In genomic region chr9:56464863-56465654, GRCm38 (mm10) we compare ENCODE assay signal across 8 mouse cellular contexts. TPM values are rescaled to one million over a fixed set of nuclear protein-coding genes. Genes with fewer than 3 reads are reported as not detected.
DNase-seq lines count a peak whose midpoint lies in the region; ATAC-seq and TF ChIP-seq lines count a peak whose summit lies in the region.

No protein-coding gene starts in this region.

- H3K9ac ChIP-seq in forebrain, postnatal 0 days: no peak overlapping the region
- H3K9ac ChIP-seq in liver, postnatal 0 days (replicated peaks): no peak overlapping the region
- H3K9ac ChIP-seq in neural tube, embryonic 11.5 days (ENCODE audit: low read length): no peak overlapping the region

- peaks cover 13% of the 10 kb centered on the region; the same call in 1 of the 2 replicates for H3K36me3 ChIP-seq in forebrain, postnatal 0 days (ENCODE audit: insufficient read depth)
- peaks cover 4% of the 10 kb centered on the region; the same call in 1 of the 2 replicates for H3K36me3 ChIP-seq in liver, postnatal 0 days (replicated peaks; ENCODE audit: insufficient read depth, low read length)
- H3K36me3 ChIP-seq in neural tube, embryonic 11.5 days (ENCODE audit: control insufficient read depth, insufficient read depth, low read length): no peaks in the 10 kb centered on the region

- no peak overlapping the region for H3K4me3 ChIP-seq in forebrain, postnatal 0 days (ENCODE audit: low read depth, low read length)
- H3K4me3 ChIP-seq in liver, postnatal 0 days (ENCODE audit: low read depth, low read length): no peak overlapping the region
- no peak overlapping the region for H3K4me3 ChIP-seq in neural tube, embryonic 11.5 days (ENCODE audit: low read depth, low read length)

- H3K27ac ChIP-seq in forebrain, postnatal 0 days (ENCODE audit: low read depth, low read length): peak overlapping the region; percentile 15; the same call in 1 of the 2 replicates
- peak overlapping the region; percentile 68; the same call in 1 of the 2 replicates for H3K27ac ChIP-seq in liver, postnatal 0 days (ENCODE audit: low read depth)
- peak overlapping the region; percentile 75 for H3K27ac ChIP-seq in neural tube, embryonic 11.5 days (ENCODE audit: low read depth, low read length)

- H3K27me3 ChIP-seq in forebrain, postnatal 0 days (ENCODE audit: insufficient read depth, low read length): no peaks in the 10 kb centered on the region
- H3K27me3 ChIP-seq in liver, postnatal 0 days (ENCODE audit: insufficient read depth, low read length): no peaks in the 10 kb centered on the region
- no peaks in the 10 kb centered on the region for H3K27me3 ChIP-seq in neural tube, embryonic 11.5 days (ENCODE audit: control insufficient read depth, insufficient read depth, low read length)

- no peaks in the 10 kb centered on the region for H3K4me1 ChIP-seq in forebrain, postnatal 0 days (ENCODE audit: insufficient read depth)
- H3K4me1 ChIP-seq in liver, postnatal 0 days (ENCODE audit: insufficient read depth): peaks cover 15% of the 10 kb centered on the region
- peaks cover 16% of the 10 kb centered on the region for H3K4me1 ChIP-seq in neural tube, embryonic 11.5 days (ENCODE audit: control insufficient read depth, insufficient read depth, low read length)

- TF ChIP-seq EP300 in liver, postnatal 0 days (IDR thresholded peaks at IDR 0.05; ENCODE audit: low read depth): no peak

- peak; percentile 66 for DNase-seq in 3134 (ENCODE audit: extremely low read depth, insufficient read length, low spot score)
- DNase-seq in adrenal gland, adult 2 months: peak; percentile 77
- DNase-seq in forebrain, postnatal 0 days: no peak
- DNase-seq in induced T-regulatory cell, adult 2 months (ENCODE audit: low read depth): peak; percentile 91
- DNase-seq in liver, postnatal 0 days: peak; percentile 40
- DNase-seq in neural tube, embryonic 11.5 days (ENCODE audit: low spot score): peak; percentile 42
- DNase-seq in frontal cortex, postnatal 36 days (ENCODE audit: low spot score in 2 of 2): no peak

- TF ChIP-seq CTCF in forebrain, postnatal 0 days (IDR thresholded peaks at IDR 0.05; ENCODE audit: low read depth): no peak
- TF ChIP-seq CTCF in liver, postnatal 0 days (IDR thresholded peaks at IDR 0.05; ENCODE audit: low read depth): no peak

- WGBS in forebrain, postnatal 0 days: 35% methylated on average over 23 of the region's 23 CpGs
- WGBS in liver, postnatal 0 days (ENCODE audit: insufficient replicate concordance): 32% methylated on average over 23 of the region's 23 CpGs
- WGBS in neural tube, embryonic 11.5 days: 11% methylated on average over 23 of the region's 23 CpGs

- H3K4me2 ChIP-seq in forebrain, postnatal 0 days (ENCODE audit: low read depth): no peak overlapping the region
- H3K4me2 ChIP-seq in liver, postnatal 0 days (ENCODE audit: low read depth, low read length): peak overlapping the region; percentile 38
- peak overlapping the region; percentile 14 for H3K4me2 ChIP-seq in neural tube, embryonic 11.5 days (ENCODE audit: low read depth)

- ATAC-seq in forebrain, postnatal 0 days: peak; percentile 58
- peak; percentile 62 for ATAC-seq in liver, postnatal 0 days
- no peak for ATAC-seq in neural tube, embryonic 11.5 days (ENCODE audit: insufficient read depth, low FRiP score, low TSS enrichment)
- no peak for ATAC-seq in erythroid progenitor cell, adult 5-6 weeks (replicated peaks; ENCODE audit: low FRiP score, poor library complexity, severe bottlenecking)

- no peaks in the 10 kb centered on the region for H3K9me3 ChIP-seq in forebrain, postnatal 0 days (ENCODE audit: low read length)
- H3K9me3 ChIP-seq in liver, postnatal 0 days (ENCODE audit: low read length): no peaks in the 10 kb centered on the region
- H3K9me3 ChIP-seq in neural tube, embryonic 11.5 days (ENCODE audit: control insufficient read depth, low read length): no peaks in the 10 kb centered on the region

RNA-seq across cellular contexts. Expression of gene Hmg20a, which starts 46.6 kb away (rescaled TPM):
- total RNA-seq in adrenal gland, adult 2 months (2021): 10 to 100 TPM; 39.3 to 40.9 TPM
- polyA plus RNA-seq in adrenal gland, adult 2 months (2012; rRNA removed): 19.1 and 23.9 TPM in 2 replicates
- 49.5 and 64.7 TPM in 2 replicates for total RNA-seq in forebrain, postnatal 0 days (2014; rRNA removed)
- polyA plus RNA-seq in forebrain, postnatal 0 days (2015; fragmentation: Nextera tagmentation; extraction: Ambion mirVana): 58.2 and 74.1 TPM in 2 replicates
- polyA plus RNA-seq in liver, postnatal 0 days (2015; fragmentation: Nextera tagmentation; extraction: Ambion mirVana): 8.2 and 8.3 TPM in 2 replicates
- polyA plus RNA-seq in neural tube, embryonic 11.5 days (2014; fragmentation: Nextera tagmentation; extraction: Ambion mirVana): 68.2 and 68.4 TPM in 2 replicates
- total RNA-seq in erythroid progenitor cell, adult 5-6 weeks (2015; ENCODE audit: low replicate concordance): 7.2 and 10.9 TPM in 2 replicates
- 4.0 and 8.0 TPM in 2 replicates for total RNA-seq in erythroid progenitor cell, adult 5-6 weeks (2017; ENCODE audit: low replicate concordance)

RNA-seq across cellular contexts. Expression of gene Peak1, which starts 47.2 kb away (rescaled TPM):
- total RNA-seq in adrenal gland, adult 2 months (2021): 10 to 100 TPM; 38.9 to 46.4 TPM
- 9.2 and 10.7 TPM in 2 replicates for polyA plus RNA-seq in adrenal gland, adult 2 months (2012; rRNA removed)
- 7.7 TPM in 2 replicates for total RNA-seq in forebrain, postnatal 0 days (2014; rRNA removed)
- 2.6 and 4.1 TPM in 2 replicates for polyA plus RNA-seq in forebrain, postnatal 0 days (2015; fragmentation: Nextera tagmentation; extraction: Ambion mirVana)
- polyA plus RNA-seq in liver, postnatal 0 days (2015; fragmentation: Nextera tagmentation; extraction: Ambion mirVana): 2.3 and 2.6 TPM in 2 replicates
- polyA plus RNA-seq in neural tube, embryonic 11.5 days (2014; fragmentation: Nextera tagmentation; extraction: Ambion mirVana): 7.5 and 8.5 TPM in 2 replicates
- 6.3 and 18.7 TPM in 2 replicates for total RNA-seq in erythroid progenitor cell, adult 5-6 weeks (2015; ENCODE audit: low replicate concordance)
- 0.90 and 3.2 TPM in 2 replicates for total RNA-seq in erythroid progenitor cell, adult 5-6 weeks (2017; ENCODE audit: low replicate concordance)

Comparison
In these comparisons a context has a peak if more than half of its experiments do, and no peak if none do; other contexts are left out.
1. DNase-seq: peak in 3134 (single experiment), adrenal gland, adult 2 months (single experiment), induced T-regulatory cell, adult 2 months (single experiment), liver, postnatal 0 days (single experiment) and neural tube, embryonic 11.5 days (single experiment); none in forebrain, postnatal 0 days (single experiment) and frontal cortex, postnatal 36 days (0 of 2).
2. ATAC-seq: peak in forebrain, postnatal 0 days (single experiment) and liver, postnatal 0 days (single experiment); none in neural tube, embryonic 11.5 days (single experiment) and erythroid progenitor cell, adult 5-6 weeks (single experiment).
3. H3K27ac ChIP-seq: peak in every context shown above with its lines; median percentile 75 in neural tube, embryonic 11.5 days; 68 in liver, postnatal 0 days; 15 in forebrain, postnatal 0 days.